Mouse (Mus musculus) cortical plate, adult 2 months (tissue): Measurements from ENCODE around the gene Ostc.

Experiments used
- CTCF ChIP-seq: fragments of 200-500 bp; IDR thresholded peaks from 2 replicates; pipeline ENCODE4 v1.5.1; 2011; ENCODE audit warnings: mild to moderate bottlenecking, control low read depth, low read length; ENCODE audit not compliant: insufficient read depth; ENCODE audit errors: extremely low read depth
- POLR2A ChIP-seq: fragments of 200-500 bp; IDR thresholded peaks from 2 replicates; pipeline ENCODE4 v1.6.1; 2011; ENCODE audit warnings: mild to moderate bottlenecking, low read length, control low read depth; ENCODE audit not compliant: insufficient read depth; ENCODE audit errors: extremely low read depth

DNA sequence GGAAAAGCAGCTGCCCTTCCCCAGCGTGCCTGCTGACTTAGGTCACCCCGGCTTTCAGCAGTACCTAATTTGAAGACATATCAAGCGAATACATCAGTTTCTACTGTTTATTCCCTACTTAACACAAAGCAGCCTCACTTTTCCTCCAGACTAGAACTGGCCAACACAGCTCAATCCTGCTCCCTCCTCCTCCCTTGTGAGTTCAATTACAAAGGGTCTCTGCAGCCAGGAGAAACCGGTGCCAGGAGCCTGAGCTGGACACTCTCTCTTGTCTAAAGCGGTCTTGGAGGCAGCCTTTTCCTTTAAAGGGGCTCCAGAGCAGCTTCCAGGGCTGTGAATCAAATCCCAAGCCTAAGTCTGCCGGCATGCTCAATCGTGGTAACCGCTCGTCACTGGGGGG is 27.1 kb downstream of the Ostc start:
- no peak for TF ChIP-seq CTCF
- TF ChIP-seq POLR2A = no peak
